Mouse (Mus musculus) adrenal gland (tissue): ENCODE data around the gene Slx1b.
"Not testable (repeated sequence)": the region's sequence is repeated elsewhere in the genome, so short reads cannot be mapped to it uniquely, and the experiment has no call there.

Experiments used
- intact Hi-C: fragments of 180-260 bp; cut with DNase I; formaldehyde crosslinking; loops from one replicate; pipeline ENCODE4 v1.15.1; 2025

Slx1b gene

GRCm38 (mm10) chr7:126678545-126679341 lies 16.8 kb downstream of the Slx1b start:
- intact Hi-C loops: no loop called here

DNA sequence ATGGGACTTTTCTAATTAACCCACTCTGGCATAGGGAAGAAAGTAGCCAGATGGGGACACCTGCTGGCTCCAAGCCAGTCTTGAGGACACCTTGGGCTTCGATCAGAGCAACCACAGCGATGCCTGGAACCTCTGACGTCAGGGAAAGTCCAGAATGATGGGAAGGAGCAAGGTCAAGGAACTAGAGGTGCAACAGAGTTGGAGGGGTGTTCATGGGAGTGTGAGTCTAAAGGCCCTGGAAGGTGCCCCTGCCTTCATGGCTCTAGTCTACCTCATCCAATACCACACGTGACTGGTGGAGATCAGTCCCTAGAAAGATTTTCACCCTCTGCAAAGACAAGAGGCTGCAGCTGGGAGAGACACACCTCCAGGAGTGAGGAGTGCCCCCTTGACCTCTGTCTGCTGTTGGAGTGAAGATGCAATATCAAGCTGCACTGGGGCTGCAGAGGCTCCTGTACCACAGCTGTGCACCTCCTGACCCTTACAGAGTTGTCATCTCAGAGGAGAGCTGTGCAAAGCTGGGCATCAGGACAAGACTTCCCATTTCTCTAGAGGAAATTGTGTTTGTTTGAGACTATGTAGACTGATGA lies 18.9 kb downstream of the Slx1b start:
- intact Hi-C loops: loop anchor here (2.0 kb wide), 1 partner anchor 16 kb away; no protein-coding TSS in a partner anchor

DNA sequence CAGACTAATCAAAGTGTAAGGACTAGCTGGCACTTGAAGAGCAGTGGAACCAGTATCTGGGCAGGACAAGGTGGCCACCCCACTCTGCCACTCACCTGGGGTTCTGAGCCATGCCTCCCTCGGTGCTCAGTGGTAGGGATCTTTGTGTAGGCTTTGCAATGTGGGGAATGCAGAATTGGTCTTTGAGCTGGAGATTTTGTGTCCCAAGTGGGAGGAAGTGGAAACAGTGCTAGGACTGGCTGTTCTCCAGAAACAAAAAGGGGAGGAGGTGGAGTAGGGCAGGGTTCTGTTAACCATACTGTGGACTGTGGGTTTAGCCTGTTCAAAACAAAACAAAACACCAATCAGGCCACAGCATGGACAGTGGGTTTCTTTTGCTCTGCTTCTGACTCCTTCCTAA lies 19.4 kb downstream of the Slx1b start, which contains the start of gene Sult1a1:
TSS of gene Sult1a1 (minus strand) at position 226 of the 400 bp plus-strand sequence.
- intact Hi-C loops: loop anchor here (2.0 kb wide), 1 partner anchor 17 kb away; no protein-coding TSS in a partner anchor

- intact Hi-C loops: no loop called here
These were observed 20.5 kb downstream of the Slx1b start for GRCm38 (mm10) chr7:126675104-126675503.

GRCm38 (mm10) chr7:126672111-126672510 lies 23.5 kb downstream of the Slx1b start:
- intact Hi-C loops: no loop called here

- intact Hi-C loops: no loop called here
These were observed 25.4 kb downstream of the Slx1b start for GRCm38 (mm10) chr7:126670152-126670551.

GRCm38 (mm10) chr7:126668452-126668851 lies 27.1 kb downstream of the Slx1b start:
- intact Hi-C loops: no loop called here

DNA sequence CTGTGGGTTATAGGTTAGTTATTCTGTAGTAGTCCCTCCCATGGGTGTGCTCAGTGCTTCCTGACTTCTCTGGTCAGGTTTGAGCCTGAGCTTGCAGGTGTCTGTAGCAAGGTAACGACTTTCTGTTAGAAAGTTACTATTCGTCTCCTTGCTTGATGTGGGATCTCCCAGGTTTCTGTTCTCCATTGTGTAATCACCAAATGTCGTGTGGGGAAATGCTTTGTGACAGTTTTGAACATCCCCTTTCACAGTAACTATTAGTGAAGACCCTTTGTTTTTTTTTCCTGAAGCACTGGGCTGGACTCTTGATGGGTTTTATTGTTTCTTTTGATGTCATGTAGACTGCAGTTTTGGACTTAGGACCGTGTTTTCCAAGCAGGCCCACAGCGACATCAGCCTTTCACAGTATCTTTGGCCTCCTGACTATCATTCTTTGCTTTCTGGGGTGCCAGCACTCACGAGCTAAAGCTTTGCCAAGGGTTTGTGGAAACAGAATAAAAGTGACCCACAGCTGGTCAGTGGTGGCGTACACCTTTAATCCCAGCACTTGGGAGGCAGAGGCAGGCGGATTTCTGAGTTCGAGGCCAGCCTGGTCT lies 28.0 kb downstream of the Slx1b start:
- intact Hi-C loops: no loop called here

DNA sequence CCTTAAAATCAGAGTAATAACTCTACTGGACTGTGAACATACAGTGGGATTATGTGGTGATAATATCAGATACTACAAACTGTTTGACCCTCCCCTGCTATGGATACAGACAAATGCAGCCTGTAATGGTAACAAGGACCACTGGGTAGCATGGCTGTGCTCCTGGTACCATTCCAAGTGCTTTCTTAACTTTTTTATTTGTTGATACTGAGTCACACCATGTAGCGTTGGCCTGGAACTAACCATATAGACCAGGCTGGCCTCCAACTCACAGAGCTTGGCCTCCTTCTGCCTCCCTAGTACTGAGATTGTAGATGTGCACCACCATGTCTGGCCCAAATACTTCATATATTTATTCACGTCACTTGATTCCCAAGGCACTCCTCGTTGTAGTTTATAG lies 30.3 kb downstream of the Slx1b start:
- intact Hi-C loops: no loop called here

DNA sequence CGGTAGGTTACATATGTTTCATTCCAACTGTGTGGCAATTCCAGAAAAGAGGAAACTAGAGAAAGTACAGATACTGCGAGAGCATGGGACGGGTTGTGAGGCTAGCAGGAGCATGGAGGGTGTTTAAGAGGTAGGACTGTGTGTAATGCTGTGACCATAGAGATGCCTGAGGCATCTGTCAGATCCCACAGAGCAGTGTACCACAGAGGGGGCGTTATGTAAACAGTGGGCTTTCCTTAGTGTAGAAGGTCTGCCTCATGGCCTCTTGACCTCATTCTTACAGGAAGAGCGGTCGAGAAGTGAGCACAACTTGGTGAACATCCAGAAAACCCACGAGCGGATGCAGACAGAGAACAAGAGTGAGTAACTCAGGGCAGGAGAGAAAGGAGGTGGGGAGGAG lies 31.9 kb downstream of the Slx1b start:
- intact Hi-C loops: no loop called here

GRCm38 (mm10) chr7:126659771-126660170 lies 35.8 kb downstream of the Slx1b start:
- intact Hi-C loops: no loop called here

GRCm38 (mm10) chr7:126657522-126657921 lies 38.1 kb downstream of the Slx1b start:
- intact Hi-C loops: no loop called here

- intact Hi-C loops: no loop called here
These were observed 39.9 kb downstream of the Slx1b start for GRCm38 (mm10) chr7:126655695-126656094.

GRCm38 (mm10) chr7:126653991-126654390 lies 41.6 kb downstream of the Slx1b start:
- intact Hi-C loops: no loop called here

- intact Hi-C loops: no loop called here
These were observed 44.7 kb downstream of the Slx1b start for GRCm38 (mm10) chr7:126650852-126651251.

DNA sequence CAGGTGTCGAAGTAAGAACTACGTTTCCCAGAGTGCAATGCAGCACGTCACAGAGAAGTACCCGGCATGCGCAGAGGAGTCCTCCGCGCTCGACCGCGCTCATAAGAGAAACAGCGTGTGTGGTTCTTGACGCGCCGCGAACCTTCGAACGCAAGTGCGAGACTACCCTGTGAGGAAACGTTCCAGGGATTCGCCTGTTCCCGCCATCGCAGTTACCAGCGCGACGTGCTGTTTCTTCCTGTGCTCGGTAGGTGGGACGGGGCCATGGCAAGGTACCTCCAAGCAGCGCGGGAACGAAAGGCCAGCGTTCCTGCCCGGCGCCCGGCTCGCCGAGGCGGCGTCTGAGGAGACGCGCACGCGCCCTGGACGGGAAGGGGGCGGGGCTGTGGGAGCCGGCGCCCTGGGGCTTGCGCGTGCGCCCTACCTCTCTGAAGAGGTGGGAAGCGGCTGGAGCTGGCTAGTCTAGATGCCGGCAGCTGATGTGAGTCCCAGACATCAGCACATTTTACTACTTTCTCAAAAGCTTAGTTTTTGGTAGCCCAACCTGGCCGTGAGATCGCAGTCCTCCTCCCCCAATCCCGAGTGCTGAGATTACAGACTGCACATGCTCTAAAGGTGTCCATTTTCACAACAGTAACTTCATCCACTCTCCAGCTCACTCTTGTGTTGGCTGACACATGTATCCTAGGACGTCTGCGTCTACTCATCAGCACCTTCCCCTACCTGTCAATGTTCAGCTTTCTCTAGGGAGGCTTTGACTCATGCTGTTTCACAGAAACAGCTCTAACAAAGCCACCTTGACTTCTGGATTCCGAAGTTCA lies 46.1 kb downstream of the Slx1b start, which contains the start of gene Sgf29:
TSS of gene Sgf29 (plus strand) at position 79 of the 821 bp plus-strand sequence.
- intact Hi-C loops: no loop called here

GRCm38 (mm10) chr7:126648486-126648885 lies 47.1 kb downstream of the Slx1b start:
- intact Hi-C loops: no loop called here

GRCm38 (mm10) chr7:126645708-126646107 lies 49.9 kb downstream of the Slx1b start:
- intact Hi-C loops: loop anchor here (1.0 kb wide), 1 partner anchor 47 kb away; no protein-coding TSS in a partner anchor

DNA sequence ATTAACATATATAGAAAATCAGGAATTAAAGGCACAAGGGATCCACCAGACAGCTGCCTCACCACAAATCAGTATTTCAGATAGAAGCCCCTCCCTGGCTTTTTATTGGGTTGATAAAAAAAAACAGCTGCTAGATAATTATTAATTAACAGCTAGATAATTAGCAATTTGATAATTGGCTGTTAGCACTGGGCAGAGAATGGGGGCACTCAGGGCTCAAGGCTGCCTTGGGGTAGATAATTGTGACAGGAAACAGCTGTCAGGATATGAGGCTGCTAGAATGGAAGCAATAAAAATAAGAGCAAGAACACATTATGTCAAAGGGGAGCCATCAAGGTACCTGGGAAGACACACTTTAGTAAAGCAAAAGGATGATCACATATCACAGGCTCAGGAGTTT lies 50.7 kb downstream of the Slx1b start:
- intact Hi-C loops: loop anchor here (1.0 kb wide), 1 partner anchor 47 kb away; no protein-coding TSS in a partner anchor

- intact Hi-C loops: no loop called here
These were observed 51.2 kb downstream of the Slx1b start for GRCm38 (mm10) chr7:126644345-126644744.

DNA sequence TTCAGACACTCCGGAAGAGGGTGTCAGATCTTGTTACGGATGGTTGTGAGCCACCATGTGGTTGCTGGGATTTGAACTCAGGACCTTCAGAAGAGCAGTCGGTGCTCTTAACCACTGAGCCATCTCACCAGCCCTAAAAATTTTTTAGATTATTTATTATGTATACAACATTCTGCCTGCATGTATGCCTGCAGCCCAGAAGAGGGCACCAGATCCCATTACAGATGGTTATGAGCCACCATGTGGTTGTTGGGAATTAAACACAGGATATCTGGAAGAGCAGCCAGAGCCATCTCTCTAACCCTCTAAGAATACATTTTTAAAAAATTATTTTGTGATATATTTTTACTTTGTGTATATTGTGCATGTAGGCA lies 52.4 kb downstream of the Slx1b start:
- intact Hi-C loops: not testable (repeated sequence)
